Mouse (Mus musculus): ENCODE measurements around the gene Fryl. TPM values are rescaled to one million over a fixed set of nuclear protein-coding genes. Genes with fewer than 3 reads are reported as not detected.

Gene Fryl
- polyA plus RNA-seq (2012; rRNA removed), result 72.3 and 96.7 TPM in 2 replicates

DNA sequence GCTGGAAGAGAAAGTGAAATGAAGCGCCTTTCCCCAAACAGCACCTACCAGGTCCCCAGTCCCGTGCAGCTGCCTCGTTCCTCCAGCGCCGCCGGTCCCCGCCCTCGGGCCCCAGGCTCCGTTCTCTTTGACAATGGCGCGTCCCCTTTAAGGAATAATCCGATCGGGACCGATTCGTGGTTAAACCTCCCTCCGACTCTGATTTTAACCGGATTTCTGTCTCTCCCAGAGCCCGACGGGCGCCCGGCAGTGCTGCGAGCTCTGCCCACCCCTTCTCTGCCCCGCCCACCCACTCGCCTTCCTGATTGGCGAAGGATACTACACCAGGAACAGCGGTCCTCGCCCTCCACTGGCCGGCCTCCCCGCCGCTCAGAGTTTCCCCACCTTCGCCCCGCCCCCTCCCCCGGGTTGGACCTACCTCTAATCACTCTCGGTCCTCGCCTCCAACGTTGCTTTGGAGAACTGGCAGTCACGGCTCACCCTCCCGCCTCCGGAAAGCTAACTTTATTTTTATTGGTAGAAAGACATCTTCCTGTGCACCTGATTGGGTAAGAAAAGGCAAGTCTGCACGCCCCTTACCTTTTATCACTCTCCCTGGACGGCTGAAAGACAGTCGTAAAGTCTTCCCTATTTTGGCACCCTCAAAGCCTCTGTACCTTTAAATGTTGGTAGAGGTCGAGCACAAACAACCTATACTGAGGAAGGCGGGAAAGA, at the start of gene Fryl:
Gene Fryl (minus strand): TSS at position 268 of the 714 bp plus-strand sequence.
- peaks cover 4% of the 10 kb centered on the region for H3K4me1 ChIP-seq (ENCODE audit: control insufficient read depth, insufficient read depth, insufficient read length)
- TF ChIP-seq POLR2A (IDR thresholded peaks at IDR 0.05; ENCODE audit: low read depth, low read length), result peak; percentile 55
- TF ChIP-seq CTCF (IDR thresholded peaks at IDR 0.05; ENCODE audit: extremely low read depth, insufficient read depth, insufficient read length, insufficient replicate concordance), result no peak
- WGBS, result under 1% methylated on average over 44 of the region's 44 CpGs

GRCm38 (mm10) chr5:73304507-73304906, 48.1 kb upstream of the Fryl start:
- Histone ChIP-seq H3K27ac (ENCODE audit: insufficient read depth, low read length) (no peak overlapping the region), H3K27me3 (ENCODE audit: control insufficient read depth, insufficient read depth, low read length) (no peaks in the 10 kb centered on the region), H3K36me3 (ENCODE audit: control insufficient read depth, insufficient read depth, low read length) (peaks cover 36% of the 10 kb centered on the region), H3K4me3 (ENCODE audit: extremely low read depth, insufficient read depth, insufficient read length) (no peak overlapping the region), H3K4me1 (ENCODE audit: control insufficient read depth, insufficient read depth, insufficient read length) (no peaks in the 10 kb centered on the region)
- WGBS, result 92% methylated on average over 12 of the region's 12 CpGs
- no peak for TF ChIP-seq POLR2A (IDR thresholded peaks at IDR 0.05; ENCODE audit: low read depth, low read length)
- no peak for TF ChIP-seq CTCF (IDR thresholded peaks at IDR 0.05; ENCODE audit: extremely low read depth, insufficient read depth, insufficient read length, insufficient replicate concordance)
- DNase-seq (ENCODE audit: low read depth in 1 of 2, low spot score in 2 of 2), result no peak

More for the DNA sequence above, at the start of gene Fryl:
- no peaks in the 10 kb centered on the region for H3K36me3 ChIP-seq (ENCODE audit: control insufficient read depth, insufficient read depth, low read length)
- DNase-seq (ENCODE audit: low read depth in 1 of 2, low spot score in 2 of 2), result peak; percentile 92 to 97
- peak within 1 kb of the TSS; percentile 99 for H3K4me3 ChIP-seq (ENCODE audit: extremely low read depth, insufficient read depth, insufficient read length)
- H3K27ac ChIP-seq (ENCODE audit: insufficient read depth, low read length), result peak within 1 kb of the TSS; percentile 89
- H3K27me3 ChIP-seq (ENCODE audit: control insufficient read depth, insufficient read depth, low read length), result no peaks in the 10 kb centered on the region

DNA sequence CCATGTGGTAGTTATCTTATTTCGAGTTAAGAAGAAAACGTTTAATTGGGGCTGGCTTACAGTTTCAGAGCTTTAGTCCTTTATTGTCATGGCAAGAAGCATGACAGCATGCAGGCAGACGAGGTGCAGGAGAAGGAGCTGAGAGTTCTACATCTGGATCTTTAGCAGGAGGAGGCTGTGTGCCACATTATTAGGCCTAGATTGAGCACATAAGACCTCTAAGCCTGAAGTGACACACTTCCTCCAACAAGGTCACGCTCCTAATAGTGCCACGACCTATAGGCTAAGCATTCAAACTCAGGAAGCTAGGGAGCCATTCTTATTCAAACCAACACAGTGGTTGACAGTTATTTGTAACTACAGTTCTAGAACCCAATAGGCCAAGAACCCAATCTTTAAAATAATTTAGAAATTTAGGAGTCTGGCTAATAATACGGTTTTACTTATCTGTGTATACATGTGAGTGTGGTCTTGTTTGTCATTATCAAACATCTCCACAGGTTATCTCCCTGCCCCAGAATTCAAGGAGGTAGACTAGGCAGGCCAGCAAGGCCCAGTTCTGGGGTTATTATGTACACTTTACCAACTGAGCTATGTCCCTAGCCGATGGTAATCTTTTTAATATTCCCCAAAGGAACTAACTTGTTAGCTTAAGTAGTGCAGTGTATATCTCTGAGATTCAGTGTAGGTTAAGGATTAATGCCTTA, 45.3 kb upstream of the Fryl start:
- H3K36me3 ChIP-seq (ENCODE audit: control insufficient read depth, insufficient read depth, low read length), result peaks cover 21% of the 10 kb centered on the region
- 83% methylated on average over 7 of the region's 7 CpGs for WGBS

DNA sequence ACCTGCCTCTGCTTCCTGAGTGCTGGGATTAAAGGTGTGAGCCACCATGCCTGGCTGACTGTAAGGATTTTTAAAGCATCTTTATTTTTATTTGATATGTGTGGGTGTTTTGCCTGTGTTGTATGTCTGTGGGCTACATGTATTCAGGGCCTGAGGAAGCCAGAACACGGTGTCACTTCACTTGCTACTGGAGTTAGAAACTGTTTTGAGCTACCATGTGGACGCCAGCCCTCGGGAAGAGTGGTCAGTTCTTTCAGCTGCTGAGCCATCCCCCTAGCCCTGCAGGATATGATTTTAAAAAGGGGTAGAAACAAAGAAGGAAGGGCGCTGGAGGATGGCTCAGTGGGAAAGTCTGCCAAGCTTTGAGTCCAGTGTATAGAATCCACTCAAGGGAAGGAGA, 39.5 kb upstream of the Fryl start:
- H3K4me1 ChIP-seq (ENCODE audit: control insufficient read depth, insufficient read depth, insufficient read length), result peaks cover 2% of the 10 kb centered on the region; the same call in 1 of the 2 replicates
- no peak for TF ChIP-seq POLR2A (IDR thresholded peaks at IDR 0.05; ENCODE audit: low read depth, low read length)
- no peak for TF ChIP-seq CTCF (IDR thresholded peaks at IDR 0.05; ENCODE audit: extremely low read depth, insufficient read depth, insufficient read length, insufficient replicate concordance)
- 95% methylated on average over 4 of the region's 4 CpGs for WGBS
- H3K27ac ChIP-seq (ENCODE audit: insufficient read depth, low read length), result no peak overlapping the region
- H3K4me3 ChIP-seq (ENCODE audit: extremely low read depth, insufficient read depth, insufficient read length), result no peak overlapping the region
- peaks cover 14% of the 10 kb centered on the region for H3K36me3 ChIP-seq (ENCODE audit: control insufficient read depth, insufficient read depth, low read length)
- DNase-seq (ENCODE audit: low read depth in 1 of 2, low spot score in 2 of 2), result no peak
- H3K27me3 ChIP-seq (ENCODE audit: control insufficient read depth, insufficient read depth, low read length), result no peaks in the 10 kb centered on the region

More for the DNA sequence above, 45.3 kb upstream of the Fryl start:
- no peak for DNase-seq (ENCODE audit: low read depth in 1 of 2, low spot score in 2 of 2)
- TF ChIP-seq POLR2A (IDR thresholded peaks at IDR 0.05; ENCODE audit: low read depth, low read length) (no peak), CTCF (IDR thresholded peaks at IDR 0.05; ENCODE audit: extremely low read depth, insufficient read depth, insufficient read length, insufficient replicate concordance) (no peak)
- H3K4me1 ChIP-seq (ENCODE audit: control insufficient read depth, insufficient read depth, insufficient read length), result no peaks in the 10 kb centered on the region
- no peak overlapping the region for H3K4me3 ChIP-seq (ENCODE audit: extremely low read depth, insufficient read depth, insufficient read length)
- no peak overlapping the region for H3K27ac ChIP-seq (ENCODE audit: insufficient read depth, low read length)
- H3K27me3 ChIP-seq (ENCODE audit: control insufficient read depth, insufficient read depth, low read length), result no peaks in the 10 kb centered on the region

DNA sequence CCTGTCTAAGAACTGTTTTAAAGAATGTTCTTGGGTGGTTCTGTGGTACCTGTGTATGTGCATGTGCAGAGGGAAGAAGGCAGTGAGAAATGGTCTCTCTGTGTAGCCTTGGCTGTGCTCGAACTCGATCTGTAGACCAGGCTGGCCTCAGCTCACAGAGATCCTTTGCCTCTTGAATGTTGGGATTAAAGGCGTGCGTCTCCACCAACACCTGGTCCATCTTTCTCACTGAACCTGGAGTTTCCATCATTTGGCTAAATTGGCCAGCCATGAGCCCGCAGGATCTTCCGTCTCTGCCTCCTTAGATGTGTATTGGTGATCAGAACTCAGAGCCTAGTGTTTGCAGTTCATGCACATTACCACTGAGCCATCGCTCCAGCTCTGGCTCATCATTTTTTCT, 38.6 kb upstream of the Fryl start:
- no peak for DNase-seq (ENCODE audit: low read depth in 1 of 2, low spot score in 2 of 2)
- H3K27me3 ChIP-seq (ENCODE audit: control insufficient read depth, insufficient read depth, low read length), result no peaks in the 10 kb centered on the region
- H3K27ac ChIP-seq (ENCODE audit: insufficient read depth, low read length), result no peak overlapping the region
- peaks cover 12% of the 10 kb centered on the region for H3K36me3 ChIP-seq (ENCODE audit: control insufficient read depth, insufficient read depth, low read length)
- peaks cover 2% of the 10 kb centered on the region; the same call in 1 of the 2 replicates for H3K4me1 ChIP-seq (ENCODE audit: control insufficient read depth, insufficient read depth, insufficient read length)
- no peak for TF ChIP-seq POLR2A (IDR thresholded peaks at IDR 0.05; ENCODE audit: low read depth, low read length)
- TF ChIP-seq CTCF (IDR thresholded peaks at IDR 0.05; ENCODE audit: extremely low read depth, insufficient read depth, insufficient read length, insufficient replicate concordance), result no peak
- 97% methylated on average over 7 of the region's 7 CpGs for WGBS
- no peak overlapping the region for H3K4me3 ChIP-seq (ENCODE audit: extremely low read depth, insufficient read depth, insufficient read length)

DNA sequence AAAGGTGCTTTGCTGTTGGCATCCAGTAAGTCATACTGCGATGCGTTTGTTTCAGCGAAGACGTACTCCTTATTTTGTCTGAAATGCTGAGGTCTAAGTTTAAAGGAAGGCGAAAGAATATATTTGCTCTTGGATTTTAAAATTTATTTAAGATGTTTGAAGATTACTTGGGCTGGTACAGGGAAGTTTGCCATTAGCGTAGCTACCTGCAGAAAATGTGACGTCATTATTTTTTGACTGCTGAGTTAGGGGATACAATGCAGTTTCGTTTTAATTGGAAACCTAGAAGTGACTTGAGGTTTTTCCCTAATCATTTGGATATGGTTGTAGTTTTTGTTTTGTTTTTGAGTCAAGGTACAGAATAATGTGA, 37.0 kb upstream of the Fryl start:
- H3K4me1 ChIP-seq (ENCODE audit: control insufficient read depth, insufficient read depth, insufficient read length), result peaks cover 2% of the 10 kb centered on the region; the same call in 1 of the 2 replicates
- peak overlapping the region; percentile 97 for H3K4me3 ChIP-seq (ENCODE audit: extremely low read depth, insufficient read depth, insufficient read length)
- DNase-seq (ENCODE audit: low read depth in 1 of 2, low spot score in 2 of 2), result no peak
- no peak overlapping the region for H3K27ac ChIP-seq (ENCODE audit: insufficient read depth, low read length)
- no peaks in the 10 kb centered on the region for H3K27me3 ChIP-seq (ENCODE audit: control insufficient read depth, insufficient read depth, low read length)
- H3K36me3 ChIP-seq (ENCODE audit: control insufficient read depth, insufficient read depth, low read length), result peaks cover 12% of the 10 kb centered on the region
- 3% methylated on average over 8 of the region's 8 CpGs for WGBS
- TF ChIP-seq POLR2A (IDR thresholded peaks at IDR 0.05; ENCODE audit: low read depth, low read length), result no peak
- no peak for TF ChIP-seq CTCF (IDR thresholded peaks at IDR 0.05; ENCODE audit: extremely low read depth, insufficient read depth, insufficient read length, insufficient replicate concordance)

All from spleen, adult 2 months (tissue).